8 mouse cellular contexts compared by ENCODE assay signal in genomic region chr15:79879319-79879718, GRCm38 (mm10). TPM values are rescaled to one million over a fixed set of nuclear protein-coding genes. Genes with fewer than 3 reads are reported as not detected.
DNase-seq lines count a peak whose midpoint lies in the region; ATAC-seq and TF ChIP-seq lines count a peak whose summit lies in the region.

No protein-coding gene starts in this region.

- no peak for TF ChIP-seq RAD21 in MEL (IDR thresholded peaks at IDR 0.05; ENCODE audit: low read depth, low read length)

- WGBS in midbrain, embryonic 15.5 days, result 48% methylated on average over 13 of the region's 13 CpGs

- H3K4me3 ChIP-seq in MEL (ENCODE audit: control insufficient read depth in 1 of 2, insufficient read depth in 1 of 2, low read depth in 2 of 2, low read length in 2 of 2), result peak overlapping the region; percentile 48 to 59
- no peak overlapping the region for H3K4me3 ChIP-seq in midbrain, embryonic 15.5 days

- DNase-seq in MEL (ENCODE audit: low read depth, low spot score), result peak; percentile 94
- DNase-seq in adrenal gland, postnatal 25 days, result peak; percentile 83
- peak; percentile 68 to 83 for DNase-seq in frontal cortex, adult 2 months (ENCODE audit: extremely low spot score in 1 of 2, low spot score in 1 of 2)
- DNase-seq in heart, postnatal 4 days, result peak; percentile 94
- DNase-seq in layer of hippocampus, postnatal 14 days (ENCODE audit: low spot score in 2 of 2), result peak; percentile 54 to 78
- peak; percentile 94 for DNase-seq in urinary bladder, postnatal 14 days (ENCODE audit: low spot score)
- DNase-seq in T-cell, adult 2 months (ENCODE audit: low spot score), result no peak

- no peak for ATAC-seq in midbrain, embryonic 15.5 days (replicated peaks)

- peaks cover 0 to 9% of the 10 kb centered on the region in 2 experiments; a peak in 2 of 4 replicates for H3K36me3 ChIP-seq in MEL (ENCODE audit: control insufficient read depth in 1 of 2, insufficient read depth in 2 of 2, low read length in 2 of 2)
- H3K36me3 ChIP-seq in midbrain, embryonic 15.5 days (replicated peaks), result no peaks in the 10 kb centered on the region

- H3K9me3 ChIP-seq in MEL (replicated peaks; ENCODE audit: insufficient read depth, low read length), result no peaks in the 10 kb centered on the region
- H3K9me3 ChIP-seq in midbrain, embryonic 15.5 days, result no peaks in the 10 kb centered on the region

- H3K27ac ChIP-seq in MEL (ENCODE audit: control insufficient read depth, low read depth, low read length), result peak overlapping the region; percentile 93
- peak overlapping the region; percentile 40; the same call in 1 of the 2 replicates for H3K27ac ChIP-seq in midbrain, embryonic 15.5 days

- H3K79me2 ChIP-seq in MEL (ENCODE audit: control insufficient read depth, insufficient read depth, low read length, poor library complexity), result no peaks in the 10 kb centered on the region; the same call in 1 of the 2 replicates

- H3K27me3 ChIP-seq in MEL (ENCODE audit: control insufficient read depth in 1 of 2, insufficient read depth in 2 of 2, low read length in 2 of 2), result no peaks in the 10 kb centered on the region
- H3K27me3 ChIP-seq in midbrain, embryonic 15.5 days (replicated peaks), result no peaks in the 10 kb centered on the region

- 0 out of 2 replicates have a peak overlapping the region, but pooled peaks have one; percentile 1 for H3K4me2 ChIP-seq in midbrain, embryonic 15.5 days

- peak in 1 of 2 experiments; percentile 14; a peak in 1 of 4 replicates for TF ChIP-seq POLR2A in MEL (IDR thresholded peaks at IDR 0.05; ENCODE audit: control insufficient read depth in 1 of 2, insufficient read depth in 1 of 2, low read depth in 1 of 2, low read length in 2 of 2, poor library complexity in 1 of 2)

- peak; percentile 55 to 59; a peak in 3 of 4 replicates for TF ChIP-seq EP300 in MEL (IDR thresholded peaks at IDR 0.05; ENCODE audit: low read depth in 1 of 2, low read length in 2 of 2)

- H3K9ac ChIP-seq in MEL (ENCODE audit: control insufficient read depth, low read depth, low read length, poor library complexity, severe bottlenecking), result peak overlapping the region; percentile 69
- no peak overlapping the region for H3K9ac ChIP-seq in midbrain, embryonic 15.5 days

- TF ChIP-seq CTCF in MEL (IDR thresholded peaks at IDR 0.05 in 2 of 3, conservative IDR thresholded peaks at IDR 0.05 in 1 of 3; ENCODE audit: control insufficient read depth in 1 of 3, insufficient read depth in 1 of 3, low read depth in 2 of 3, low read length in 3 of 3, poor library complexity in 1 of 3, severe bottlenecking in 1 of 3), result no peak

- peaks cover 4 to 21% of the 10 kb centered on the region in 2 experiments for H3K4me1 ChIP-seq in MEL (ENCODE audit: control insufficient read depth in 1 of 2, insufficient read depth in 2 of 2, low read length in 2 of 2)
- peaks cover 15% of the 10 kb centered on the region; the same call in 1 of the 2 replicates for H3K4me1 ChIP-seq in midbrain, embryonic 15.5 days

TF ChIP-seq in MEL, 35 proteins besides CTCF, POLR2A, EP300 and RAD21:
- peak; percentile 62; the same call in 1 of the 2 replicates for TF ChIP-seq MEF2A (IDR thresholded peaks at IDR 0.05; ENCODE audit: extremely low read depth, insufficient replicate concordance, low read depth, low read length, poor library complexity, severe bottlenecking)
- no peak for TF ChIP-seq ZC3H11A (IDR thresholded peaks at IDR 0.05; ENCODE audit: low read depth, low read length)
- peak; percentile 97 for TF ChIP-seq BHLHE40 (IDR thresholded peaks at IDR 0.05; ENCODE audit: borderline replicate concordance, low read depth, low read length)
- peak; percentile 67; the same call in 1 of the 2 replicates for TF ChIP-seq TBP (IDR thresholded peaks at IDR 0.05; ENCODE audit: low read depth, low read length)
- peak; percentile 65 for TF ChIP-seq TCF12 (IDR thresholded peaks at IDR 0.05; ENCODE audit: low read depth, low read length)
- TF ChIP-seq USF1 (IDR thresholded peaks at IDR 0.05; ENCODE audit: low read depth, low read length), result peak; percentile 72
- peak; percentile 59; the same call in 1 of the 2 replicates for TF ChIP-seq RCOR1 (IDR thresholded peaks at IDR 0.05; ENCODE audit: low read depth, low read length)
- TF ChIP-seq TAL1 (IDR thresholded peaks at IDR 0.05; ENCODE audit: low read length), result peak; percentile 54
- TF ChIP-seq CHD2 (IDR thresholded peaks at IDR 0.05; ENCODE audit: low read length), result no peak
- peak; percentile 33 for TF ChIP-seq ELF1 (IDR thresholded peaks at IDR 0.05; ENCODE audit: low read depth, low read length)
- no peak for TF ChIP-seq ZNF384 (IDR thresholded peaks at IDR 0.05; ENCODE audit: low read depth, low read length)
- TF ChIP-seq MXI1 (IDR thresholded peaks at IDR 0.05; ENCODE audit: low read depth, low read length), result peak; percentile 86
- peak; percentile 82 for TF ChIP-seq SIN3A (IDR thresholded peaks at IDR 0.05; ENCODE audit: low read length)
- TF ChIP-seq CHD1 (IDR thresholded peaks at IDR 0.05; ENCODE audit: low read depth, low read length), result no peak
- peak; percentile 90 for TF ChIP-seq ETS1 (IDR thresholded peaks at IDR 0.05; ENCODE audit: low read depth, low read length)
- TF ChIP-seq GATA1 (IDR thresholded peaks at IDR 0.05; ENCODE audit: low read depth, low read length), result peak; percentile 41; the same call in 1 of the 2 replicates
- peak; percentile 75 for TF ChIP-seq MYC (IDR thresholded peaks at IDR 0.05; ENCODE audit: low read depth, low read length)
- peak; percentile 86 for TF ChIP-seq NRF1 (IDR thresholded peaks at IDR 0.05; ENCODE audit: insufficient read depth, low read depth, low read length, poor library complexity, severe bottlenecking)
- TF ChIP-seq NELFE (IDR thresholded peaks at IDR 0.05; ENCODE audit: low read depth, low read length), result peak; percentile 10; the same call in 1 of the 2 replicates
- peak; percentile 59; the same call in 1 of the 2 replicates for TF ChIP-seq MAX (IDR thresholded peaks at IDR 0.05; ENCODE audit: low read length)

RNA-seq across cellular contexts. Expression of gene Apobec3, which starts 12.1 kb away (rescaled TPM):
- 17.2 and 22.2 TPM in 2 replicates for total RNA-seq in MEL (2012; rRNA removed)
- polyA plus RNA-seq in MEL (2012; ENCODE audit: insufficient read depth in 1 of 2, insufficient read length in 2 of 2, low read depth in 1 of 2, low replicate concordance in 2 of 2, missing spikeins in 1 of 2), result 10 to 100 TPM in 1 of 2 experiments, not detected in 1; 38.6 TPM
- total RNA-seq in adrenal gland, postnatal 25 days (2021), result 17.5 and 25.0 TPM in 2 replicates
- polyA plus RNA-seq in frontal cortex, adult 2 months (2012; rRNA removed), result 7.1 and 7.4 TPM in 2 replicates
- 10 to 100 TPM in 1 of 2 experiments, 1 to 10 TPM in 1; 8.7 to 10.1 TPM for total RNA-seq in heart, postnatal 4 days (2021)
- 1 to 10 TPM; 6.1 to 6.4 TPM for total RNA-seq in layer of hippocampus, postnatal 14 days (2021)
- polyA plus RNA-seq in midbrain, embryonic 15.5 days (2015; fragmentation: Nextera tagmentation; extraction: Ambion mirVana), result 3.5 and 4.0 TPM in 2 replicates

RNA-seq across cellular contexts. Expression of gene Cbx6, which starts 44.8 kb away (rescaled TPM):
- total RNA-seq in MEL (2012; rRNA removed), result 21.7 and 25.1 TPM in 2 replicates
- 10 to 100 TPM in 1 of 2 experiments, not detected in 1; 43.6 TPM for polyA plus RNA-seq in MEL (2012; ENCODE audit: insufficient read depth in 1 of 2, insufficient read length in 2 of 2, low read depth in 1 of 2, low replicate concordance in 2 of 2, missing spikeins in 1 of 2)
- total RNA-seq in adrenal gland, postnatal 25 days (2021), result 55.3 and 73.0 TPM in 2 replicates
- 257 and 263 TPM in 2 replicates for polyA plus RNA-seq in frontal cortex, adult 2 months (2012; rRNA removed)
- total RNA-seq in heart, postnatal 4 days (2021), result 10 to 100 TPM; 53.1 to 57.5 TPM
- 100 to 1,000 TPM; 389 to 413 TPM for total RNA-seq in layer of hippocampus, postnatal 14 days (2021)
- 70.6 and 75.7 TPM in 2 replicates for polyA plus RNA-seq in midbrain, embryonic 15.5 days (2015; fragmentation: Nextera tagmentation; extraction: Ambion mirVana)

RNA-seq across cellular contexts. Expression of gene Npcd, which starts 45.3 kb away (rescaled TPM):
- total RNA-seq in MEL (2012; rRNA removed), result 0.23 TPM in 1 of 2 replicates, not detected in the other
- not detected for polyA plus RNA-seq in MEL (2012; ENCODE audit: insufficient read depth in 1 of 2, insufficient read length in 2 of 2, low read depth in 1 of 2, low replicate concordance in 2 of 2, missing spikeins in 1 of 2)
- total RNA-seq in adrenal gland, postnatal 25 days (2021), result 1.7 and 2.6 TPM in 2 replicates
- 2.9 and 4.8 TPM in 2 replicates for polyA plus RNA-seq in frontal cortex, adult 2 months (2012; rRNA removed)
- total RNA-seq in heart, postnatal 4 days (2021), result 1 to 10 TPM; 1.3 to 1.5 TPM
- 10 to 100 TPM; 21.9 to 36.2 TPM for total RNA-seq in layer of hippocampus, postnatal 14 days (2021)
- 0.42 and 0.98 TPM in 2 replicates for polyA plus RNA-seq in midbrain, embryonic 15.5 days (2015; fragmentation: Nextera tagmentation; extraction: Ambion mirVana)
